Mouse (Mus musculus): Measurements from ENCODE around the gene Ptger1.

DNA sequence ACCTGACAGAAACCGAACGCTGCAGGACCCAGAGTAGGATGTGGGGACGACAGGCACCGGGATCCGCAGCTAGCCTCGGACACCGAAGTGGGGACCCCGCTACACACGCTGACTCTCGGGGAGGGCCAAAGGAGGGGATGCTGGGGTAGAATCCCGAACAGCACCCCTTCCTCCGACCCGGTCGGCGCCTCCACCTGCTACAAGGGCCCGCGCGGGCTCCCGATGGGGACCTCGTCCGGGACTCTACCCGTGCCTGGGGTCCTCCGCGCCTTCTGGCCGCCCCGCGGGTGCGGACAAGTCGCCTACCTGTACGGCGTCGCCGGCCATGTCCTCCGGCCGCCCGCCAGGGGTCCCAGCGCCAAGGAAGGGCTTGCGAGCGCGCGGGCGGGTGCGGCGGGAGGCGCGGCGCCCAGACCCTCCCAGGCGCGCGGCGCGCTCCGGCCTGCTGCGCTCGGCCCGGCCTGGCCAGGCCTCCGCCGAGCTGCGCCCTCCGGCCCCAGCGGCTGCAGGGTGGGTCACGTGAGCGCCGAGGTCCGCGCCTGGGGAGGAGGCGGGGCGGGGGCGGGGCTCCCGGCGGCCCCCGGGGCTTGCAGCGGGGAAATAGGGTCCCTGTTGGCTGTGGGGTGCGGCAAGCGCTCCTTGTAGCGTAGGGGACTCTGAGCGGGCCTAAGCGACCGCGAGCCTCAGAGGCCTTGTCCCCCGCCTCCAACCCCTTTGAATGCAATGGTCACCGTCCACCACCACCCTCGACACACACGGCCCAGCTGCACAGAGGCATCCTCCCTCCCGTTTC is 32.4 kb downstream of the Ptger1 start, which contains the start of gene Pkn1:
- TF ChIP-seq CTCF (conservative IDR thresholded peaks at IDR 0.05; ENCODE audit: low read length) (no peak), POU5F1 (IDR thresholded peaks at IDR 0.05; ENCODE audit: borderline replicate concordance, low read length) (no peak), NANOG (IDR thresholded peaks at IDR 0.05; ENCODE audit: borderline replicate concordance, low read length) (no peak)
